Mouse (Mus musculus): Measurements from ENCODE around the gene Col1a1. TPM values are rescaled to one million over a fixed set of nuclear protein-coding genes. Genes with fewer than 3 reads are reported as not detected.

The Col1a1 gene
- 163 and 164 TPM in 2 replicates for polyA plus RNA-seq (2014; fragmentation: Nextera tagmentation; extraction: Ambion mirVana)

DNA sequence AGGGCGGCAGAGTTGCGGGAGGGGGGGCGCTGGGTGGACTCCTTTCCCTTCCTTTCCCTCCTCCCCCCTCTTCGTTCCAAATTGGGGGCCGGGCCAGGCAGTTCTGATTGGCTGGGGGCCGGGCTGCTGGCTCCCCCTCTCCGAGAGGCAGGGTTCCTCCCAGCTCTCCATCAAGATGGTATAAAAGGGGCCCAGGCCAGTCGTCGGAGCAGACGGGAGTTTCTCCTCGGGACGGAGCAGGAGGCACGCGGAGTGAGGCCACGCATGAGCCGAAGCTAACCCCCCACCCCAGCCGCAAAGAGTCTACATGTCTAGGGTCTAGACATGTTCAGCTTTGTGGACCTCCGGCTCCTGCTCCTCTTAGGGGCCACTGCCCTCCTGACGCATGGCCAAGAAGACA lies at the start of gene Col1a1:
Gene Col1a1, plus strand, starts transcription at position 180 of the 400 bp plus-strand sequence.
- H3K27me3 ChIP-seq (ENCODE audit: control insufficient read depth, insufficient read depth, low read length) = peaks cover 39% of the 10 kb centered on the region
- DNase-seq (ENCODE audit: low spot score) (no peak), ATAC-seq (replicated peaks; ENCODE audit: low FRiP score) (no peak)

GRCm38 (mm10) chr11:94891155-94891554 lies 44.9 kb upstream of the Col1a1 start:
- Histone ChIP-seq H3K27ac (ENCODE audit: low read depth, low read length) (no peak overlapping the region), H3K4me1 (replicated peaks; ENCODE audit: control insufficient read depth, insufficient read depth, low read length) (no peaks in the 10 kb centered on the region), H3K9me3 (ENCODE audit: control insufficient read depth, low read length) (no peaks in the 10 kb centered on the region), H3K36me3 (ENCODE audit: control insufficient read depth, insufficient read depth, low read length) (no peaks in the 10 kb centered on the region), H3K9ac (ENCODE audit: low read length) (no peak overlapping the region), H3K4me2 (ENCODE audit: low read depth, low read length, severe bottlenecking) (no peak overlapping the region), H3K27me3 (ENCODE audit: control insufficient read depth, insufficient read depth, low read length) (no peaks in the 10 kb centered on the region), H3K4me3 (ENCODE audit: low read depth, low read length) (no peak overlapping the region)
- 74% methylated on average over 6 of the region's 6 CpGs for WGBS
- ATAC-seq (replicated peaks; ENCODE audit: low FRiP score) = no peak
- no peak for DNase-seq (ENCODE audit: low spot score)

More for the DNA sequence above, at the start of gene Col1a1:
- H3K9ac ChIP-seq (ENCODE audit: low read length) = peak within 1 kb of the TSS; percentile 28
- H3K9me3 ChIP-seq (ENCODE audit: control insufficient read depth, low read length) = no peaks in the 10 kb centered on the region
- whole genome bisulfite sequencing = 11% methylated on average over 19 of the region's 19 CpGs
- H3K36me3 ChIP-seq (ENCODE audit: control insufficient read depth, insufficient read depth, low read length) = no peaks in the 10 kb centered on the region
- no peak within 1 kb of the TSS for H3K27ac ChIP-seq (ENCODE audit: low read depth, low read length)
- H3K4me1 ChIP-seq (replicated peaks; ENCODE audit: control insufficient read depth, insufficient read depth, low read length) = peaks cover 3% of the 10 kb centered on the region; the same call in 1 of the 2 replicates
- peak within 1 kb of the TSS; percentile 55 for H3K4me2 ChIP-seq (ENCODE audit: low read depth, low read length, severe bottlenecking)
- peak within 1 kb of the TSS; percentile 29 for H3K4me3 ChIP-seq (ENCODE audit: low read depth, low read length)

DNA sequence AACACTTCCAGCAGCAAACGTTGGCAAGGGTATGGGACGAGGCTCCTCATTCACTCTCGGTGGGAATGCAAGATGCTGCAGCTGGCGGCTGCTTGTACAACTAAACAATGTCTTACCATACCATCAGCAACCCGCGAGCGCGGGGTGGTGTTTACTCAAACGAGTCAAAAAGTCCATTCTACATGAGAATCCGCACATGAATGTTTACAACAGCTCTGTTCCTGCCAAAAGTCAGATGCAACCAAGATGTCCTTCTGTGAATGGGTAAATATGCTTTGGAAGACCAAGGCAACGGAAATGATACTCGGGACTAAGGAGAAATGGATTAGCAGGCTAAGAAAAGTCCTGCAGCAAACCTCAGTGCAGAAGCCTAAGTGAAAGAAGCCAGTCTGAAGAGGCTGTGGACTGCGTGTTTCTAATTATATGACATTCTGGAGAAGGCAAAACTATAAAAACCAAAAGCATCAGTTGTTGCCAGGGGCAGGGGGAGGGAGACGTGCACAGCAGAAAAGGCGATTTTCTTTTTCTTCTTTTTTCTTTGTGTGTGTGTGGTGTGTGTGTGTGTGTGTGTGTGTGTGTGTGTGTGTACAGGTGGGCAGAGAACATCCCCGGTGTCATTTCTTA lies 39.2 kb upstream of the Col1a1 start:
- Histone ChIP-seq H3K9ac (ENCODE audit: low read length) (no peak overlapping the region), H3K36me3 (ENCODE audit: control insufficient read depth, insufficient read depth, low read length) (no peaks in the 10 kb centered on the region), H3K27ac (ENCODE audit: low read depth, low read length) (no peak overlapping the region), H3K9me3 (ENCODE audit: control insufficient read depth, low read length) (no peaks in the 10 kb centered on the region), H3K4me3 (ENCODE audit: low read depth, low read length) (no peak overlapping the region), H3K4me1 (replicated peaks; ENCODE audit: control insufficient read depth, insufficient read depth, low read length) (no peaks in the 10 kb centered on the region), H3K27me3 (ENCODE audit: control insufficient read depth, insufficient read depth, low read length) (no peaks in the 10 kb centered on the region), H3K4me2 (ENCODE audit: low read depth, low read length, severe bottlenecking) (no peak overlapping the region)
- WGBS = 81% methylated on average over 16 of the region's 16 CpGs
- no peak for ATAC-seq (replicated peaks; ENCODE audit: low FRiP score)
- no peak for DNase-seq (ENCODE audit: low spot score)

DNA sequence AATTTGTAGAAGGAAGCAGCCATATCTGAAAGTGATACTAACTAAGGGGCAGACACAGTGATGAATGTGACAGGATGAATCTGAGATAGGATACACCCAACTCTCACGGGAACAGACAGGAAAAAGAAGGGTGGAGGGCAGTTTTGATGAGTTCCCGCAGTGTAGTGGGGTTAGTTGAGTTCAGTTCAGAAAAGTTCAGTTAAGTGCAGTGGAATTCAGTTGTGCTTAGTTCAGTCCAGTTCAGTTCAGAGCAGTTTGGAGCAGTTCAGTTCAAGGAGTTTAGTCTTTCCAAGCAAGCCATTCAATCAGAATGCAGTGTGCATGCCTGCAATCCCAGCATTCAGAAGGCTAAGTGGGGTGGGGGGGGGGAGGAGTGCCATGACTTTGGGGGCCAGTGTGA lies 34.8 kb upstream of the Col1a1 start:
- no peak overlapping the region for H3K4me2 ChIP-seq (ENCODE audit: low read depth, low read length, severe bottlenecking)
- H3K36me3 ChIP-seq (ENCODE audit: control insufficient read depth, insufficient read depth, low read length) = no peaks in the 10 kb centered on the region
- no peak overlapping the region for H3K27ac ChIP-seq (ENCODE audit: low read depth, low read length)
- H3K9me3 ChIP-seq (ENCODE audit: control insufficient read depth, low read length) = no peaks in the 10 kb centered on the region
- H3K4me3 ChIP-seq (ENCODE audit: low read depth, low read length) = no peak overlapping the region
- no peaks in the 10 kb centered on the region for H3K27me3 ChIP-seq (ENCODE audit: control insufficient read depth, insufficient read depth, low read length)
- ATAC-seq (replicated peaks; ENCODE audit: low FRiP score) (no peak), DNase-seq (ENCODE audit: low spot score) (no peak)
- H3K9ac ChIP-seq (ENCODE audit: low read length) = no peak overlapping the region
- no peaks in the 10 kb centered on the region for H3K4me1 ChIP-seq (replicated peaks; ENCODE audit: control insufficient read depth, insufficient read depth, low read length)
- 77% methylated on average over 2 of the region's 2 CpGs for WGBS

- 88% methylated on average over 3 of the region's 3 CpGs for WGBS
Measured at GRCm38 (mm10) chr11:94904306-94904705, 31.7 kb upstream of the Col1a1 start.

GRCm38 (mm10) chr11:94910971-94911370 lies 25.1 kb upstream of the Col1a1 start:
- DNase-seq (ENCODE audit: low spot score) (no peak), ATAC-seq (replicated peaks; ENCODE audit: low FRiP score) (no peak)
- no peaks in the 10 kb centered on the region for H3K9me3 ChIP-seq (ENCODE audit: control insufficient read depth, low read length)
- no peak overlapping the region for H3K4me2 ChIP-seq (ENCODE audit: low read depth, low read length, severe bottlenecking)
- no peak overlapping the region for H3K9ac ChIP-seq (ENCODE audit: low read length)
- no peak overlapping the region for H3K27ac ChIP-seq (ENCODE audit: low read depth, low read length)
- no peak overlapping the region for H3K4me3 ChIP-seq (ENCODE audit: low read depth, low read length)
- no peaks in the 10 kb centered on the region for H3K27me3 ChIP-seq (ENCODE audit: control insufficient read depth, insufficient read depth, low read length)
- H3K4me1 ChIP-seq (replicated peaks; ENCODE audit: control insufficient read depth, insufficient read depth, low read length) = no peaks in the 10 kb centered on the region
- H3K36me3 ChIP-seq (ENCODE audit: control insufficient read depth, insufficient read depth, low read length) = no peaks in the 10 kb centered on the region
- 79% methylated on average over 5 of the region's 5 CpGs for WGBS

More at GRCm38 (mm10) chr11:94904306-94904705, 31.7 kb upstream of the Col1a1 start:
- Histone ChIP-seq H3K36me3 (ENCODE audit: control insufficient read depth, insufficient read depth, low read length) (no peaks in the 10 kb centered on the region), H3K4me2 (ENCODE audit: low read depth, low read length, severe bottlenecking) (no peak overlapping the region), H3K9me3 (ENCODE audit: control insufficient read depth, low read length) (no peaks in the 10 kb centered on the region), H3K9ac (ENCODE audit: low read length) (no peak overlapping the region), H3K27ac (ENCODE audit: low read depth, low read length) (no peak overlapping the region), H3K27me3 (ENCODE audit: control insufficient read depth, insufficient read depth, low read length) (no peaks in the 10 kb centered on the region), H3K4me1 (replicated peaks; ENCODE audit: control insufficient read depth, insufficient read depth, low read length) (no peaks in the 10 kb centered on the region), H3K4me3 (ENCODE audit: low read depth, low read length) (no peak overlapping the region)
- DNase-seq (ENCODE audit: low spot score) (no peak), ATAC-seq (replicated peaks; ENCODE audit: low FRiP score) (no peak)

- no peaks in the 10 kb centered on the region for H3K36me3 ChIP-seq (ENCODE audit: control insufficient read depth, insufficient read depth, low read length)
- H3K27ac ChIP-seq (ENCODE audit: low read depth, low read length) = no peak overlapping the region
- no peak overlapping the region for H3K9ac ChIP-seq (ENCODE audit: low read length)
- no peak for ATAC-seq (replicated peaks; ENCODE audit: low FRiP score)
- H3K4me3 ChIP-seq (ENCODE audit: low read depth, low read length) = no peak overlapping the region
- no peak for DNase-seq (ENCODE audit: low spot score)
- H3K9me3 ChIP-seq (ENCODE audit: control insufficient read depth, low read length) = no peaks in the 10 kb centered on the region
- WGBS = 81% methylated on average over 3 of the region's 3 CpGs
- no peaks in the 10 kb centered on the region for H3K4me1 ChIP-seq (replicated peaks; ENCODE audit: control insufficient read depth, insufficient read depth, low read length)
- no peaks in the 10 kb centered on the region for H3K27me3 ChIP-seq (ENCODE audit: control insufficient read depth, insufficient read depth, low read length)
- no peak overlapping the region for H3K4me2 ChIP-seq (ENCODE audit: low read depth, low read length, severe bottlenecking)
Measured at GRCm38 (mm10) chr11:94912568-94912967, 23.5 kb upstream of the Col1a1 start.

- H3K4me1 ChIP-seq (replicated peaks; ENCODE audit: control insufficient read depth, insufficient read depth, low read length) = no peaks in the 10 kb centered on the region
- DNase-seq (ENCODE audit: low spot score) (no peak), ATAC-seq (replicated peaks; ENCODE audit: low FRiP score) (no peak)
- H3K9me3 ChIP-seq (ENCODE audit: control insufficient read depth, low read length) = no peaks in the 10 kb centered on the region
- no peak overlapping the region for H3K4me3 ChIP-seq (ENCODE audit: low read depth, low read length)
- H3K9ac ChIP-seq (ENCODE audit: low read length) = no peak overlapping the region
- no peak overlapping the region for H3K27ac ChIP-seq (ENCODE audit: low read depth, low read length)
- WGBS = 61% methylated on average over 6 of the region's 6 CpGs
- no peak overlapping the region for H3K4me2 ChIP-seq (ENCODE audit: low read depth, low read length, severe bottlenecking)
- H3K36me3 ChIP-seq (ENCODE audit: control insufficient read depth, insufficient read depth, low read length) = no peaks in the 10 kb centered on the region
- no peaks in the 10 kb centered on the region for H3K27me3 ChIP-seq (ENCODE audit: control insufficient read depth, insufficient read depth, low read length)
Measured at GRCm38 (mm10) chr11:94913302-94914090, 22.5 kb upstream of the Col1a1 start.

All from forebrain, embryonic 11.5 days (tissue).